Mouse (Mus musculus) heart, postnatal 0 days (tissue): ENCODE results near the gene Rassf4.

ENCODE experiments used
- CTCF ChIP-seq: IDR thresholded peaks from 2 replicates; pipeline ENCODE4 v1.5.1; 2016; ENCODE audit warnings: antibody characterized with exemption, control low read depth, low read depth
- EP300 ChIP-seq: IDR thresholded peaks from 2 replicates; pipeline ENCODE4 v1.6.1; 2016; ENCODE audit warnings: antibody characterized with exemption, low read depth

- TF ChIP-seq CTCF (no peak), EP300 (no peak)
Measured at GRCm38 (mm10) chr6:116628095-116628494, 45.7 kb downstream of the Rassf4 start.
